In genomic region chr8:54077271-54078120, GRCm38 (mm10) we compare ENCODE assay signal across 7 mouse cellular contexts. TPM values are rescaled to one million over a fixed set of nuclear protein-coding genes. Genes with fewer than 3 reads are reported as not detected.
DNase-seq lines count a peak whose midpoint lies in the region; ATAC-seq and TF ChIP-seq lines count a peak whose summit lies in the region.

Gene Vegfc, plus strand, starts transcription at chr8:54077606.

- no peak for TF ChIP-seq POLR2A in cortical plate, adult 2 months (IDR thresholded peaks at IDR 0.05; ENCODE audit: extremely low read depth, insufficient read depth, low read length)

- peak within 1 kb of the TSS; percentile 82 for H3K9ac ChIP-seq in midbrain, embryonic 16.5 days (ENCODE audit: low read depth, low read length)

- no peaks in the 10 kb centered on the region for H3K9me3 ChIP-seq in midbrain, embryonic 16.5 days (replicated peaks; ENCODE audit: control insufficient read depth, low read length, poor library complexity, severe bottlenecking)

- no peaks in the 10 kb centered on the region for H3K36me3 ChIP-seq in midbrain, embryonic 16.5 days (ENCODE audit: control insufficient read depth, insufficient read depth, low read length)

- H3K4me2 ChIP-seq in midbrain, embryonic 16.5 days (ENCODE audit: low read length), result peak within 1 kb of the TSS; percentile 80

- H3K4me3 ChIP-seq in cortical plate, adult 2 months (ENCODE audit: insufficient read depth, low read length), result peak within 1 kb of the TSS; percentile 84
- H3K4me3 ChIP-seq in midbrain, embryonic 16.5 days (ENCODE audit: low read depth, low read length), result peak within 1 kb of the TSS; percentile 90

- H3K27ac ChIP-seq in cortical plate, adult 2 months (ENCODE audit: insufficient read depth, low read length), result peak within 1 kb of the TSS; percentile 78; the same call in 1 of the 2 replicates
- peak within 1 kb of the TSS; percentile 72 for H3K27ac ChIP-seq in midbrain, embryonic 16.5 days (ENCODE audit: low read length)

- DNase-seq in adrenal gland, adult 2 months, result peak; percentile 80
- DNase-seq in gastrocnemius, postnatal 25 days, result peak; percentile 41
- DNase-seq in liver, result peak; percentile 22
- DNase-seq in spleen, postnatal 36 days (ENCODE audit: low spot score in 2 of 2), result peak; percentile 12 to 23

- TF ChIP-seq CTCF in cortical plate, adult 2 months (IDR thresholded peaks at IDR 0.05; ENCODE audit: extremely low read depth, insufficient read depth, low read length), result no peak

- no peaks in the 10 kb centered on the region for H3K27me3 ChIP-seq in midbrain, embryonic 16.5 days (ENCODE audit: control insufficient read depth, insufficient read depth, low read depth, low read length)

- peak; percentile 48 for ATAC-seq in inflammation-experienced regulatory T-cells, adult 6 months
- peak; percentile 87 for ATAC-seq in midbrain, embryonic 16.5 days

- H3K4me1 ChIP-seq in cortical plate, adult 2 months (ENCODE audit: control insufficient read depth, insufficient read depth, low read length), result no peaks in the 10 kb centered on the region
- peaks cover 3% of the 10 kb centered on the region; the same call in 1 of the 2 replicates for H3K4me1 ChIP-seq in midbrain, embryonic 16.5 days (ENCODE audit: control insufficient read depth, insufficient read depth, low read length)

- 0% methylated on average over 50 of the region's 79 CpGs for WGBS in midbrain, embryonic 16.5 days

RNA-seq across cellular contexts. Expression of gene Vegfc, which starts in this region (rescaled TPM):
- total RNA-seq in adrenal gland, adult 2 months (2021), result 1 to 10 TPM; 2.9 to 4.5 TPM
- polyA plus RNA-seq in adrenal gland, adult 2 months (2012; rRNA removed), result 6.0 and 6.8 TPM in 2 replicates
- polyA plus RNA-seq in cortical plate, adult 2 months (2012; rRNA removed), result 3.4 and 3.6 TPM in 2 replicates
- total RNA-seq in gastrocnemius, postnatal 25 days (2021), result 1 to 10 TPM; 1.5 to 2.2 TPM
- under 1 TPM in 2 of 3 experiments, not detected in 1; 0.13 to 0.29 TPM for polyA plus RNA-seq in inflammation-experienced regulatory T-cells, adult 6 months (2017; shearing (Covaris generic))
- 2.7 and 3.8 TPM in 2 replicates for polyA plus RNA-seq in midbrain, embryonic 16.5 days (2015; fragmentation: Nextera tagmentation; extraction: Ambion mirVana)

Comparison
In these comparisons a context has a peak if more than half of its experiments do, and no peak if none do; other contexts are left out.
1. Peak in every context shown above with its lines: DNase-seq, ATAC-seq, H3K4me3 ChIP-seq and H3K27ac ChIP-seq.
2. Peak in ATAC-seq in inflammation-experienced regulatory T-cells, adult 6 months; RNA of the gene not detected or under 1 TPM.
3. DNase-seq: peak in every context shown above with its lines; median percentile 80 in adrenal gland, adult 2 months; 41 in gastrocnemius, postnatal 25 days; 22 in liver; 18 in spleen, postnatal 36 days.